Mouse (Mus musculus): Measurements from ENCODE around the gene Prr14l.
"Not testable (repeated sequence)": the region's sequence is repeated elsewhere in the genome, so short reads cannot be mapped to it uniquely, and the experiment has no call there.

Gene Prr14l

GRCm38 (mm10) chr5:32853731-32854507 lies at the start of gene Prr14l:
TSS of gene Prr14l (minus strand) at chr5:32854256.
- peak; percentile 88 for ATAC-seq (ENCODE audit: low TSS enrichment)

- no peak for ATAC-seq (ENCODE audit: low TSS enrichment)
Observed at GRCm38 (mm10) chr5:32886739-32887138, 32.7 kb upstream of the Prr14l start.

- peak; percentile 20; the same call in 1 of the 2 replicates for ATAC-seq (ENCODE audit: low TSS enrichment)
Observed at GRCm38 (mm10) chr5:32872346-32872745, 18.3 kb upstream of the Prr14l start.

- no peak for ATAC-seq (ENCODE audit: low TSS enrichment)
Observed at GRCm38 (mm10) chr5:32869389-32870024, 15.5 kb upstream of the Prr14l start.

GRCm38 (mm10) chr5:32863253-32864228 lies 9.5 kb upstream of the Prr14l start, which contains the start of gene Depdc5:
TSS of gene Depdc5 (plus strand) at chr5:32863701.
- peak; percentile 99 for ATAC-seq (ENCODE audit: low TSS enrichment)

- no peak for ATAC-seq (ENCODE audit: low TSS enrichment)
Observed at GRCm38 (mm10) chr5:32862469-32863132, 8.5 kb upstream of the Prr14l start.

GRCm38 (mm10) chr5:32861082-32861481 lies 7.0 kb upstream of the Prr14l start:
- no peak for ATAC-seq (ENCODE audit: low TSS enrichment)

GRCm38 (mm10) chr5:32857781-32858220 lies 3.7 kb upstream of the Prr14l start:
- ATAC-seq (ENCODE audit: low TSS enrichment): peak; percentile 76

- not testable (repeated sequence) for ATAC-seq (ENCODE audit: low TSS enrichment)
Observed at GRCm38 (mm10) chr5:32855274-32855673, 1.2 kb upstream of the Prr14l start.

GRCm38 (mm10) chr5:32854818-32855217 lies 762 bp upstream of the Prr14l start:
- no peak for ATAC-seq (ENCODE audit: low TSS enrichment)

GRCm38 (mm10) chr5:32852026-32852425 lies 2.0 kb downstream of the Prr14l start:
- ATAC-seq (ENCODE audit: low TSS enrichment): no peak

GRCm38 (mm10) chr5:32849580-32849979 lies 4.5 kb downstream of the Prr14l start:
- ATAC-seq (ENCODE audit: low TSS enrichment): not testable (repeated sequence)

- no peak for ATAC-seq (ENCODE audit: low TSS enrichment)
Observed at GRCm38 (mm10) chr5:32849178-32849577, 4.9 kb downstream of the Prr14l start.

- ATAC-seq (ENCODE audit: low TSS enrichment): no peak
Observed at GRCm38 (mm10) chr5:32840029-32840428, 14.0 kb downstream of the Prr14l start.

GRCm38 (mm10) chr5:32836976-32837375 lies 17.1 kb downstream of the Prr14l start:
- no peak for ATAC-seq (ENCODE audit: low TSS enrichment)

- ATAC-seq (ENCODE audit: low TSS enrichment): no peak
Observed at GRCm38 (mm10) chr5:32834497-32834896, 19.6 kb downstream of the Prr14l start.

- no peak for ATAC-seq (ENCODE audit: low TSS enrichment)
Observed at GRCm38 (mm10) chr5:32830054-32830453, 24.0 kb downstream of the Prr14l start.

GRCm38 (mm10) chr5:32828766-32829165 lies 25.3 kb downstream of the Prr14l start:
- peak; percentile 57; the same call in 1 of the 2 replicates for ATAC-seq (ENCODE audit: low TSS enrichment)

- ATAC-seq (ENCODE audit: low TSS enrichment): no peak
Observed at GRCm38 (mm10) chr5:32827009-32827408, 27.0 kb downstream of the Prr14l start, which contains the start of gene Gm20671. TSS of gene Gm20671 (minus strand) at chr5:32827109.

GRCm38 (mm10) chr5:32820471-32820870 lies 33.6 kb downstream of the Prr14l start:
- no peak for ATAC-seq (ENCODE audit: low TSS enrichment)

- ATAC-seq (ENCODE audit: low TSS enrichment): no peak
Observed at GRCm38 (mm10) chr5:32815396-32815795, 38.7 kb downstream of the Prr14l start.
